Mouse (Mus musculus): ENCODE data around the gene Tcl1b3. TPM values are rescaled to one million over a fixed set of nuclear protein-coding genes. Genes with fewer than 3 reads are reported as not detected.
"Not testable (repeated sequence)": the region's sequence is repeated elsewhere in the genome, so short reads cannot be mapped to it uniquely, and the experiment has no call there.

Tcl1b3 gene
- polyA plus RNA-seq, 1 experiment from 2014 or later, result not detected

- ATAC-seq (ENCODE audit: low FRiP score); DNase-seq (ENCODE audit: low spot score): not testable (repeated sequence)
- 61% methylated on average over 3 of the region's 3 CpGs for WGBS
These were observed 14.8 kb upstream of the Tcl1b3 start, which contains the start of gene Tcl1b5 for GRCm38 (mm10) chr12:105176044-105176443. TSS of gene Tcl1b5 (plus strand) at chr12:105176344.

DNA sequence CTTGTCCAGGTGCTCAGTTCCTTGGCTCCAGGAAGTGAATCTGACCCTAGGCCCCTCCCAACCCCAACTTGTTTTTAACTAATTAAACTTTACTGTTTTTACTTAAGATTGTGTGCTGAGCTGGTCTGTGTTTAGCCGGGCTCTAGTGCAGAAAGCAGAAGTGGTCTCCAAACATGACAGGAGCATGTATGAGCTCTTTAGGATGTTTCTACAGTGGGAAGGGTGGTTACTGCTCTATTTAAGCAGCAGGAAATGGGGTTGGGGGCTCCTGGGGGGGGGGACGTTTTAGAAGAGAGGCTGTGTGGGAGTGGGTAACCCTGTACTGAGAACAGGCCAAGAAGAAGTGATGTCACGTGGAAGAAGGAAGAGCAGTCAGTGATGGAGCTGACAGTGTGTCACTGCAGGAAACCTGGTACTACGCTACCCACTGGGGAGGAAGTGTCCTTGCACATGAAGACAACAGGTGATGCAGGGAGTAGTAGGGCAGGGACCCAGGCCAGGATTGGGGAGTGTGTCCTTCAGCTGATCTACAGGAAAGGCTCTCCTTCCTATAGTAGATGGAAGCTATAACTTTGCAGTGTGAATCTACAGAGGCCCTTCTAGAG, 9.7 kb upstream of the Tcl1b3 start:
- H3K9me3 ChIP-seq (ENCODE audit: control insufficient read depth, low read length); DNase-seq (ENCODE audit: low spot score); H3K4me1 ChIP-seq (replicated peaks; ENCODE audit: control insufficient read depth, insufficient read depth, low read length); H3K27me3 ChIP-seq (ENCODE audit: control insufficient read depth, insufficient read depth, low read length); H3K9ac ChIP-seq; H3K4me3 ChIP-seq (replicated peaks; ENCODE audit: low read length); H3K27ac ChIP-seq; H3K36me3 ChIP-seq (replicated peaks; ENCODE audit: control insufficient read depth, insufficient read depth); ATAC-seq (ENCODE audit: low FRiP score); H3K4me2 ChIP-seq (replicated peaks): not testable (repeated sequence)
- WGBS, result 74% methylated on average over 4 of the region's 4 CpGs

More at GRCm38 (mm10) chr12:105176044-105176443, 14.8 kb upstream of the Tcl1b3 start, which contains the start of gene Tcl1b5:
- H3K9ac ChIP-seq; H3K27me3 ChIP-seq (ENCODE audit: control insufficient read depth, insufficient read depth, low read length); H3K27ac ChIP-seq; H3K9me3 ChIP-seq (ENCODE audit: control insufficient read depth, low read length); H3K36me3 ChIP-seq (replicated peaks; ENCODE audit: control insufficient read depth, insufficient read depth); H3K4me3 ChIP-seq (replicated peaks; ENCODE audit: low read length); H3K4me2 ChIP-seq (replicated peaks); H3K4me1 ChIP-seq (replicated peaks; ENCODE audit: control insufficient read depth, insufficient read depth, low read length): not testable (repeated sequence)

- H3K9me3 ChIP-seq (ENCODE audit: control insufficient read depth, low read length); H3K4me3 ChIP-seq (replicated peaks; ENCODE audit: low read length); DNase-seq (ENCODE audit: low spot score); H3K36me3 ChIP-seq (replicated peaks; ENCODE audit: control insufficient read depth, insufficient read depth); H3K9ac ChIP-seq; ATAC-seq (ENCODE audit: low FRiP score); H3K27me3 ChIP-seq (ENCODE audit: control insufficient read depth, insufficient read depth, low read length); H3K4me2 ChIP-seq (replicated peaks); H3K27ac ChIP-seq; H3K4me1 ChIP-seq (replicated peaks; ENCODE audit: control insufficient read depth, insufficient read depth, low read length): not testable (repeated sequence)
- 55% methylated on average over 2 of the region's 2 CpGs for WGBS
These were observed 1.9 kb upstream of the Tcl1b3 start for GRCm38 (mm10) chr12:105188980-105189379.

GRCm38 (mm10) chr12:105199684-105200497, 9.0 kb downstream of the Tcl1b3 start:
- H3K4me3 ChIP-seq (replicated peaks; ENCODE audit: low read length); H3K36me3 ChIP-seq (replicated peaks; ENCODE audit: control insufficient read depth, insufficient read depth); H3K9ac ChIP-seq; H3K9me3 ChIP-seq (ENCODE audit: control insufficient read depth, low read length); H3K27ac ChIP-seq; ATAC-seq (ENCODE audit: low FRiP score); H3K27me3 ChIP-seq (ENCODE audit: control insufficient read depth, insufficient read depth, low read length); H3K4me2 ChIP-seq (replicated peaks); H3K4me1 ChIP-seq (replicated peaks; ENCODE audit: control insufficient read depth, insufficient read depth, low read length); DNase-seq (ENCODE audit: low spot score): not testable (repeated sequence)
- WGBS, result 16% methylated on average over 7 of the region's 7 CpGs

DNA sequence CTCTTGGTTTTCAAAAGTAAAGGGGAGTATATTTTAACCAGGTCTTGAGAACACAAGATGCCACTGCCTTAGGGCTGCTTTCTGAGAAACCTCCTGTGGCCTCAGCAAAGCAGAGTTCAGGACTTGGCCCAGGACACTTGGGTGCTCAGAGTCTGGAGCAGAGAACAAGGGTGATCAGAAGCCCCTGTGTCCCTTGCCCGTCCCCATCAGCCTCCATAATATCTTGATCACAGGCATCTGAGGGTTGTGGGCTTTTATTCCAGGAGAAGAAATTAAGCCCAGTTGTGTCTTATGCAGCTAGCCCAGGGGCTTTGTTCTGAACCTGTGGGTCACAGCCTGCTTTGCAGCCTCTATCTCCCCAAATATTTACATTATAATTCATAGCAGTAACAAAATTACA, 10.8 kb downstream of the Tcl1b3 start, which contains the start of gene Tcl1b4:
Tcl1b4 (plus strand) TSS at position 301 of the 400 bp plus-strand sequence.
- H3K27me3 ChIP-seq (ENCODE audit: control insufficient read depth, insufficient read depth, low read length), result not testable (repeated sequence)

DNA sequence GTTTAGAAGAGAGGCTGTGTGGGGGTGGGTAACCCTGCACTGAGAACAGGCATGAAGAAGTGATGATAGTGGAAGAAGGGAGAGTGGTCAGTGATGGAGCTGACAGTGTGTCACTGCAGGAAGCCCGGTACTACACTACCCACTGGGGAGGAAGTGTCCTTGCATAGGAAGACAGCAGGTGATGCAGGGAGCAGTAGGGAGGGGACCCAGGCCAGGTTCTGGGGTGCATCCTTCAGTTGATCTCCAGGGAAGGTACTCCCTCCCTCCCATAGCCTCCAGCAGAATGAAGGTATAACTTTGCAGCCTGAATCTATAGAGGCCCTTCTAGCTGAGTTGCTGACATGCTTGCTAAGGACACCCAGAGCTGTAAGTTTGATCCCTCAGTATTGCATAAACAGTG, 16.2 kb downstream of the Tcl1b3 start:
- ATAC-seq (ENCODE audit: low FRiP score) (no peak), DNase-seq (ENCODE audit: low spot score) (no peak)
- Histone ChIP-seq H3K4me1 (replicated peaks; ENCODE audit: control insufficient read depth, insufficient read depth, low read length) (no peaks in the 10 kb centered on the region), H3K27ac (no peak overlapping the region), H3K4me2 (replicated peaks) (no peak overlapping the region), H3K4me3 (replicated peaks; ENCODE audit: low read length) (no peak overlapping the region), H3K27me3 (ENCODE audit: control insufficient read depth, insufficient read depth, low read length) (no peaks in the 10 kb centered on the region), H3K9me3 (ENCODE audit: control insufficient read depth, low read length) (no peaks in the 10 kb centered on the region), H3K36me3 (replicated peaks; ENCODE audit: control insufficient read depth, insufficient read depth) (no peaks in the 10 kb centered on the region), H3K9ac (no peak overlapping the region)
- 80% methylated on average over 1 of the region's 1 CpGs for WGBS

More for the DNA sequence above, 10.8 kb downstream of the Tcl1b3 start, which contains the start of gene Tcl1b4:
- H3K4me2 ChIP-seq (replicated peaks); H3K4me3 ChIP-seq (replicated peaks; ENCODE audit: low read length); H3K9me3 ChIP-seq (ENCODE audit: control insufficient read depth, low read length); H3K4me1 ChIP-seq (replicated peaks; ENCODE audit: control insufficient read depth, insufficient read depth, low read length); H3K36me3 ChIP-seq (replicated peaks; ENCODE audit: control insufficient read depth, insufficient read depth); H3K27ac ChIP-seq; ATAC-seq (ENCODE audit: low FRiP score); DNase-seq (ENCODE audit: low spot score); H3K9ac ChIP-seq: not testable (repeated sequence)
- WGBS, result 100% methylated on average over 1 of the region's 1 CpGs

- Histone ChIP-seq H3K4me2 (replicated peaks) (no peak overlapping the region), H3K9ac (no peak overlapping the region), H3K4me3 (replicated peaks; ENCODE audit: low read length) (no peak overlapping the region), H3K9me3 (ENCODE audit: control insufficient read depth, low read length) (no peaks in the 10 kb centered on the region), H3K27me3 (ENCODE audit: control insufficient read depth, insufficient read depth, low read length) (no peaks in the 10 kb centered on the region), H3K36me3 (replicated peaks; ENCODE audit: control insufficient read depth, insufficient read depth) (no peaks in the 10 kb centered on the region), H3K27ac (no peak overlapping the region), H3K4me1 (replicated peaks; ENCODE audit: control insufficient read depth, insufficient read depth, low read length) (no peaks in the 10 kb centered on the region)
- WGBS, result 95% methylated on average over 1 of the region's 1 CpGs
- ATAC-seq (ENCODE audit: low FRiP score) (no peak), DNase-seq (ENCODE audit: low spot score) (no peak)
These were observed 17.6 kb downstream of the Tcl1b3 start for GRCm38 (mm10) chr12:105208441-105208840.

DNA sequence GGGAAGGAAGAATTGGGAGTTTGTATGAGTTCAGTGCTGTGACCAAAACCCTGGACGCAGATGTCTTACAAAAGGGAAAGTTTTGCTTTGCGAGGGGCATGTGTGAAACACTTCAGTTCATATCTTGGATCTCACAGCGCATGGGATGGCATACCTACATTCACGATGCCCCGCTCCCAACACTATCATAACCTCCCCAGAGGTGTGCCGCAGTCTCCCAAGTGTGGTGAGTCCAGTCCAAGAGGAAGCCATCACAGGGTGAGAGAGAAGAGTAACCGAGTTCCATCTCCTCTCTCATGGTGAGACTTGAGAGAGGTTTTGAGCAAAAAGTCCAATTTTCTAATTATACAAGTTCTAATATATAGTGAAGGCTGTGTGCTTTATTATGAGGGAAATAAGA, 18.4 kb downstream of the Tcl1b3 start:
- Histone ChIP-seq H3K4me3 (replicated peaks; ENCODE audit: low read length) (no peak overlapping the region), H3K4me2 (replicated peaks) (no peak overlapping the region), H3K27me3 (ENCODE audit: control insufficient read depth, insufficient read depth, low read length) (no peaks in the 10 kb centered on the region), H3K9me3 (ENCODE audit: control insufficient read depth, low read length) (no peaks in the 10 kb centered on the region), H3K27ac (no peak overlapping the region), H3K36me3 (replicated peaks; ENCODE audit: control insufficient read depth, insufficient read depth) (no peaks in the 10 kb centered on the region), H3K4me1 (replicated peaks; ENCODE audit: control insufficient read depth, insufficient read depth, low read length) (no peaks in the 10 kb centered on the region), H3K9ac (no peak overlapping the region)
- DNase-seq (ENCODE audit: low spot score) (no peak), ATAC-seq (ENCODE audit: low FRiP score) (no peak)
- WGBS, result 95% methylated on average over 7 of the region's 7 CpGs

- Histone ChIP-seq H3K9me3 (ENCODE audit: control insufficient read depth, low read length) (no peaks in the 10 kb centered on the region), H3K27ac (no peak overlapping the region), H3K36me3 (replicated peaks; ENCODE audit: control insufficient read depth, insufficient read depth) (no peaks in the 10 kb centered on the region), H3K9ac (no peak overlapping the region), H3K27me3 (ENCODE audit: control insufficient read depth, insufficient read depth, low read length) (no peaks in the 10 kb centered on the region), H3K4me3 (replicated peaks; ENCODE audit: low read length) (no peak overlapping the region), H3K4me2 (replicated peaks) (no peak overlapping the region), H3K4me1 (replicated peaks; ENCODE audit: control insufficient read depth, insufficient read depth, low read length) (no peaks in the 10 kb centered on the region)
- ATAC-seq (ENCODE audit: low FRiP score) (no peak), DNase-seq (ENCODE audit: low spot score) (no peak)
- 92% methylated on average over 7 of the region's 7 CpGs for WGBS
These were observed 26.4 kb downstream of the Tcl1b3 start for GRCm38 (mm10) chr12:105217101-105217760.

Measured in hindbrain, embryonic 14.5 days (tissue).